Mouse (Mus musculus) MEL (cell line): ENCODE data around the gene Med25. TPM values are rescaled to one million over a fixed set of nuclear protein-coding genes. Genes with fewer than 3 reads are reported as not detected.

Source experiments
- DNase-seq: peaks from one replicate; pipeline ENCODE4 v3.0.0; 2011; ENCODE audit warnings: low read depth, low spot score
- H3K27ac ChIP-seq: 2 replicates; pipeline ENCODE4 v1.5.1; 2012; ENCODE audit warnings: low read depth, mild to moderate bottlenecking, control low read depth, low read length, moderate library complexity; ENCODE audit not compliant: control insufficient read depth
- H3K27me3 ChIP-seq, 2 experiments: fragments of 150-350 bp in 1 of 2; sonication (generic) in 1 of 2; 2 replicates each; pipeline ENCODE4 v1.6.1; 2012; ENCODE audit warnings: low read length in 2 of 2, mild to moderate bottlenecking in 2 of 2, improper control_type of control experiment in 1 of 2, moderate library complexity in 1 of 2; ENCODE audit not compliant: insufficient read depth in 2 of 2, control insufficient read depth in 1 of 2
- H3K36me3 ChIP-seq, 2 experiments: 2 replicates each; pipeline ENCODE4 v1.6.1; 2012 to 2014; ENCODE audit warnings: low read length in 2 of 2, improper control_type of control experiment in 1 of 2, inconsistent platforms in 1 of 2, mild to moderate bottlenecking in 1 of 2; ENCODE audit not compliant: insufficient read depth in 2 of 2, control insufficient read depth in 1 of 2
- H3K4me1 ChIP-seq, 2 experiments: fragments of 150-350 bp in 1 of 2; sonication (generic) in 1 of 2; 2 replicates each; pipeline ENCODE4 v1.6.1; 2012; ENCODE audit warnings: low read length in 2 of 2, improper control_type of control experiment in 1 of 2, mild to moderate bottlenecking in 1 of 2; ENCODE audit not compliant: insufficient read depth in 2 of 2, control insufficient read depth in 1 of 2
- H3K4me3 ChIP-seq, 2 experiments: fragments of 150-350 bp in 1 of 2; sonication (generic) in 1 of 2; 2 replicates each; pipeline ENCODE4 v1.5.1; 2012; ENCODE audit warnings: low read depth in 2 of 2, low read length in 2 of 2, mild to moderate bottlenecking in 2 of 2, moderate library complexity in 2 of 2, control low read depth in 1 of 2, improper control_type of control experiment in 1 of 2; ENCODE audit not compliant: control insufficient read depth in 1 of 2, insufficient read depth in 1 of 2
- H3K79me2 ChIP-seq: 2 replicates; pipeline ENCODE4 v1.6.1; 2012; ENCODE audit warnings: mild to moderate bottlenecking, low read length, moderate library complexity; ENCODE audit not compliant: control insufficient read depth, poor library complexity, insufficient read depth
- H3K9ac ChIP-seq: 2 replicates; pipeline ENCODE4 v1.6.1; 2012; ENCODE audit warnings: low read depth, mild to moderate bottlenecking, control low read depth, low read length, moderate library complexity; ENCODE audit not compliant: control insufficient read depth, poor library complexity, severe bottlenecking
- H3K9me3 ChIP-seq: fragments of 150-350 bp; sonication (generic); replicated peaks from 2 replicates; pipeline ENCODE4 v1.6.1; 2012; ENCODE audit warnings: mild to moderate bottlenecking, low read length, improper control_type of control experiment, moderate library complexity; ENCODE audit not compliant: insufficient read depth
- BHLHE40 ChIP-seq: IDR thresholded peaks from 2 replicates; pipeline ENCODE4 v1.6.1; 2012; ENCODE audit warnings: low read depth, mild to moderate bottlenecking, inconsistent platforms, low read length, improper control_type of control experiment, borderline replicate concordance
- CHD2 ChIP-seq: IDR thresholded peaks from 2 replicates; pipeline ENCODE4 v1.6.1; 2011; ENCODE audit warnings: low read length, improper control_type of control experiment
- CTCF ChIP-seq, 3 experiments: IDR thresholded peaks in 2 of 3; conservative IDR thresholded peaks in 1 of 3; 2 replicates each; pipeline ENCODE4 v1.5.1; 2011 to 2012; ENCODE audit warnings: low read length in 3 of 3, low read depth in 2 of 3, mild to moderate bottlenecking in 2 of 3, improper control_type of control experiment in 1 of 3, inconsistent platforms in 1 of 3, mixed read lengths in 1 of 3, moderate library complexity in 1 of 3; ENCODE audit not compliant: control insufficient read depth in 1 of 3, insufficient read depth in 1 of 3, poor library complexity in 1 of 3, severe bottlenecking in 1 of 3
- E2F4 ChIP-seq: IDR thresholded peaks from 2 replicates; pipeline ENCODE4 v1.6.1; 2011; ENCODE audit warnings: low read depth, low read length, improper control_type of control experiment, borderline replicate concordance
- ETS1 ChIP-seq: IDR thresholded peaks from 2 replicates; pipeline ENCODE4 v1.6.1; 2012; ENCODE audit warnings: low read depth, mild to moderate bottlenecking, inconsistent platforms, low read length, improper control_type of control experiment, moderate library complexity
- MAFK ChIP-seq: IDR thresholded peaks from 2 replicates; pipeline ENCODE4 v1.6.1; 2011; ENCODE audit warnings: low read depth, mild to moderate bottlenecking, low read length, improper control_type of control experiment, borderline replicate concordance
- MAX ChIP-seq: IDR thresholded peaks from 2 replicates; pipeline ENCODE4 v1.6.1; 2011; ENCODE audit warnings: low read length, improper control_type of control experiment
- MAZ ChIP-seq: IDR thresholded peaks from 2 replicates; pipeline ENCODE4 v1.6.1; 2012; ENCODE audit warnings: low read depth, mild to moderate bottlenecking, inconsistent platforms, low read length, improper control_type of control experiment
- MXI1 ChIP-seq: IDR thresholded peaks from 2 replicates; pipeline ENCODE4 v1.6.1; 2011; ENCODE audit warnings: mild to moderate bottlenecking, low read depth, low read length, improper control_type of control experiment
- MYB ChIP-seq: IDR thresholded peaks from 2 replicates; pipeline ENCODE4 v1.6.1; 2011; ENCODE audit warnings: mild to moderate bottlenecking, low read depth, low read length, improper control_type of control experiment
- NRF1 ChIP-seq: IDR thresholded peaks from 2 replicates; pipeline ENCODE4 v1.6.1; 2014; ENCODE audit warnings: low read depth, mild to moderate bottlenecking, inconsistent platforms, low read length, improper control_type of control experiment, moderate library complexity; ENCODE audit not compliant: poor library complexity, insufficient read depth, severe bottlenecking
- POLR2AphosphoS2 ChIP-seq: IDR thresholded peaks from 2 replicates; pipeline ENCODE4 v1.6.1; 2011; ENCODE audit warnings: low read length, improper control_type of control experiment
- POLR2AphosphoS5 ChIP-seq: IDR thresholded peaks from 2 replicates; pipeline ENCODE4 v1.6.1; 2012; ENCODE audit warnings: low read depth, borderline replicate concordance, mild to moderate bottlenecking, inconsistent platforms, low read length, moderate library complexity, mixed read lengths
- RAD21 ChIP-seq: IDR thresholded peaks from 2 replicates; pipeline ENCODE4 v1.6.1; 2011; ENCODE audit warnings: mild to moderate bottlenecking, low read depth, low read length, improper control_type of control experiment
- RCOR1 ChIP-seq: IDR thresholded peaks from 2 replicates; pipeline ENCODE4 v1.6.1; 2012; ENCODE audit warnings: low read depth, mild to moderate bottlenecking, inconsistent platforms, low read length, improper control_type of control experiment
- SIN3A ChIP-seq: IDR thresholded peaks from 2 replicates; pipeline ENCODE4 v1.6.1; 2012; ENCODE audit warnings: low read length, improper control_type of control experiment, inconsistent platforms
- SMC3 ChIP-seq: IDR thresholded peaks from 2 replicates; pipeline ENCODE4 v1.6.1; 2011; ENCODE audit warnings: low read depth, low read length, improper control_type of control experiment
- TAL1 ChIP-seq: IDR thresholded peaks from 2 replicates; pipeline ENCODE4 v1.6.1; 2012; ENCODE audit warnings: mild to moderate bottlenecking, inconsistent platforms, low read length, moderate library complexity, mixed read lengths
- TBP ChIP-seq: IDR thresholded peaks from 2 replicates; pipeline ENCODE4 v1.8.0; 2011; ENCODE audit warnings: low read depth, low read length, improper control_type of control experiment
- UBTF ChIP-seq: IDR thresholded peaks from 2 replicates; pipeline ENCODE4 v1.6.1; 2012; ENCODE audit warnings: low read depth, mild to moderate bottlenecking, inconsistent platforms, low read length, improper control_type of control experiment, moderate library complexity, borderline replicate concordance; ENCODE audit not compliant: insufficient read depth
- ZC3H11A ChIP-seq: IDR thresholded peaks from 2 replicates; pipeline ENCODE4 v1.6.1; 2012; ENCODE audit warnings: low read depth, mild to moderate bottlenecking, inconsistent platforms, low read length, improper control_type of control experiment
- ZKSCAN1 ChIP-seq: IDR thresholded peaks from 2 replicates; pipeline ENCODE4 v1.6.1; 2012; ENCODE audit warnings: low read depth, mild to moderate bottlenecking, inconsistent platforms, low read length, improper control_type of control experiment, moderate library complexity
- ZMIZ1 ChIP-seq: IDR thresholded peaks from 2 replicates; pipeline ENCODE4 v1.6.1; 2012; ENCODE audit warnings: low read depth, mild to moderate bottlenecking, inconsistent platforms, low read length, improper control_type of control experiment, moderate library complexity
- polyA plus RNA-seq, 2 experiments: library from polyadenylated mRNA; stranded (reverse) in 1 of 2; unstranded in 1 of 2; fragments of >175 nt in 1 of 2; fragments of >200 nt in 1 of 2; gene quantifications; 2 replicates each; pipeline versions ENCODE4 v1.2.1 to v1.2.4; 2012; ENCODE audit warnings: low replicate concordance in 2 of 2, low read depth in 1 of 2; ENCODE audit not compliant: insufficient read length in 2 of 2, insufficient read depth in 1 of 2, missing spikeins in 1 of 2
- total RNA-seq: library from RNA; depleted of rRNA; stranded (reverse); fragments of 300-350 nt; gene quantifications from 2 replicates; pipeline ENCODE4 v1.2.3, GENCODE M21; 2012

Med25 gene
- total and polyA plus RNA-seq, 3 experiments = 53.9 to 118 TPM; not detected in 1

- Histone ChIP-seq H3K79me2 (peaks cover 6% of the 10 kb centered on the region), H3K9me3 (no peaks in the 10 kb centered on the region), H3K27me3 (no peaks in the 10 kb centered on the region), H3K4me1 (peaks cover 0 to 6% of the 10 kb centered on the region in 2 experiments; a peak in 3 of 4 replicates), H3K36me3 (peaks cover 0 to 1% of the 10 kb centered on the region in 2 experiments; a peak in 2 of 4 replicates), H3K4me3 (no peak overlapping the region), H3K27ac (no peak overlapping the region), H3K9ac (no peak overlapping the region)
- TF ChIP-seq TAL1 (no peak), MAX (no peak), POLR2AphosphoS5 (no peak), ZC3H11A (no peak)
- no peak for DNase-seq
Measured at GRCm38 (mm10) chr7:44861429-44861816, 31.1 kb downstream of the Med25 start.

DNA sequence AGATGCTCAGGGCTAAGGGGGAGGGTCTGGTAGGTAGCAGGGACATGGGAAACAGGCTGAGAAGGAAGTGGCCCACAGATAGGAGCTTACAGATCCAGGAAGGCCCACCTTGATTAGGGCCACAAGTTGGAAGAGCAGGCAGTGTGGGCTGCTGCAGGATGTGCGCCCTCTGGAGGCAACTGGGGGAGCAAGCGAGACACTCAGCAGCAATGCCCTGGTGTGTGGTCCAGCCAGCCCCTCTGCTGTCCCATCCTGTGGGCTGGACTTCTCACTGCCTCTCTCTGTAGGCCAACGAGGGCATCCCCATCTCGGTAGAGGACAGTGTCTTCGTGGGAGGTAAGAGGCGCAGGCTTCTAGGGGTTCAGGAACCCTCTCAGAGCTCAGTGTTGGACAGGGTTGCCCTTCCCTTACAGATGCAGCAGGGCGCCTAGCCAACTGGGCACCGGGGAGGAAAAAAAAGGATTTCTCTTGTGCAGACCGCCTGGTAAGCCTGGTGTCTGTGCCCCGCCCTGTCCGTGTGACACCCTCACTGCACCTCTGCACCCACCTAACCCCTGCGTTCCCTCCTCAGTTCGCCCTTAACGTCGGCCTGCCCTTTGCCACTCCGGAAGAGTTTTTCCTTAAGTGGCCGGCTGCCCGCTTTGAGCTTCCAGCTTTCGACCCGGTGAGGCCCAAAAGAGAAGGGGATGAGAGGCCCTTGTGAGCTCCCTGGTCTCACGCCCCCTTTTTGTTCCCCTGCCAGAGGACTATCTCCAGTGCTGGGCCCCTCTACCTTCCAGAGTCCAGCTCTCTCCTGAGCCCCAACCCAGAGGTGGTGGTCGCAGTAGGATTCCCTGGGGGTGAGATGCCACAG, 31.7 kb downstream of the Med25 start:
- Histone ChIP-seq H3K4me1 (peaks cover 5 to 12% of the 10 kb centered on the region in 2 experiments; a peak in 3 of 4 replicates), H3K36me3 (peaks cover 0 to 7% of the 10 kb centered on the region in 2 experiments; a peak in 3 of 4 replicates), H3K9ac (no peak overlapping the region), H3K79me2 (peaks cover 6% of the 10 kb centered on the region), H3K9me3 (no peaks in the 10 kb centered on the region), H3K27me3 (no peaks in the 10 kb centered on the region), H3K4me3 (no peak overlapping the region), H3K27ac (no peak overlapping the region)
- peak; percentile 77 for DNase-seq
- TF ChIP-seq MAZ (no peak), ZMIZ1 (no peak), CTCF (IDR thresholded peaks at IDR 0.05 in 2 of 3, conservative IDR thresholded peaks at IDR 0.05 in 1 of 3; ENCODE audit: control insufficient read depth in 1 of 3, insufficient read depth in 1 of 3, low read depth in 2 of 3, low read length in 3 of 3, poor library complexity in 1 of 3, severe bottlenecking in 1 of 3) (peak; percentile 82 to 96 (median 94)), SMC3 (peak; percentile 61), POLR2AphosphoS5 (no peak), RAD21 (peak; percentile 37), MYB (no peak), MXI1 (no peak), SIN3A (no peak), ZC3H11A (0 out of 2 replicates have a peak, but pooled peaks have one; percentile 32)

GRCm38 (mm10) chr7:44859896-44860295, 32.6 kb downstream of the Med25 start:
- Histone ChIP-seq H3K4me1 (peaks cover 5 to 20% of the 10 kb centered on the region in 2 experiments), H3K36me3 (peaks cover 0 to 15% of the 10 kb centered on the region in 2 experiments; a peak in 3 of 4 replicates), H3K27ac (no peak overlapping the region)
- no peak for TF ChIP-seq UBTF
- no peak for TF ChIP-seq E2F4
- no peak for TF ChIP-seq POLR2AphosphoS2
- no peak for TF ChIP-seq NRF1
- TF ChIP-seq ZMIZ1 = no peak
- TF ChIP-seq ZC3H11A = no peak
- no peak for TF ChIP-seq ETS1
- TF ChIP-seq RCOR1 = no peak
- no peak for TF ChIP-seq BHLHE40
- no peak for TF ChIP-seq POLR2AphosphoS5
- no peak for TF ChIP-seq RAD21
- TF ChIP-seq CTCF (IDR thresholded peaks at IDR 0.05 in 2 of 3, conservative IDR thresholded peaks at IDR 0.05 in 1 of 3; ENCODE audit: control insufficient read depth in 1 of 3, insufficient read depth in 1 of 3, low read depth in 2 of 3, low read length in 3 of 3, poor library complexity in 1 of 3, severe bottlenecking in 1 of 3) = no peak
- TF ChIP-seq TBP = no peak
- TF ChIP-seq ZKSCAN1 = no peak
- TF ChIP-seq MAFK = no peak
- TF ChIP-seq CHD2 = no peak

More at GRCm38 (mm10) chr7:44859896-44860295, 32.6 kb downstream of the Med25 start:
- Histone ChIP-seq H3K4me3 (no peak overlapping the region), H3K27me3 (no peaks in the 10 kb centered on the region), H3K79me2 (peaks cover 6% of the 10 kb centered on the region), H3K9ac (no peak overlapping the region), H3K9me3 (no peaks in the 10 kb centered on the region)
- DNase-seq = no peak
